Mouse (Mus musculus) right cerebral cortex, postnatal 25 days (tissue): ENCODE data around the gene Olfm2.

Experiments
- DNase-seq: peaks from one replicate; pipeline ENCODE4 v3.0.0; 2022

The Olfm2 gene

GRCm38 (mm10) chr9:20746017-20746660 is at the start of gene Olfm2:
TSS of gene Olfm2 (minus strand) at chr9:20746349.
- no peak for DNase-seq

- peak; percentile 34 for DNase-seq
These were observed 48.1 kb upstream of the Olfm2 start for GRCm38 (mm10) chr9:20794108-20794806.

GRCm38 (mm10) chr9:20790345-20790744 is 44.2 kb upstream of the Olfm2 start:
- DNase-seq: no peak

GRCm38 (mm10) chr9:20789651-20790050 is 43.5 kb upstream of the Olfm2 start:
- no peak for DNase-seq

GRCm38 (mm10) chr9:20787992-20788391 is 41.8 kb upstream of the Olfm2 start:
- DNase-seq: no peak

GRCm38 (mm10) chr9:20785055-20785454 is 38.9 kb upstream of the Olfm2 start:
- DNase-seq: no peak

- DNase-seq: no peak
These were observed 35.1 kb upstream of the Olfm2 start for GRCm38 (mm10) chr9:20781286-20781685.

- DNase-seq: no peak
These were observed 19.1 kb upstream of the Olfm2 start for GRCm38 (mm10) chr9:20765274-20765673.

- DNase-seq: no peak
These were observed 16.9 kb upstream of the Olfm2 start for GRCm38 (mm10) chr9:20763099-20763498.

- no peak for DNase-seq
These were observed 16.2 kb upstream of the Olfm2 start for GRCm38 (mm10) chr9:20762197-20762961.

- DNase-seq: no peak
These were observed 15.2 kb upstream of the Olfm2 start for GRCm38 (mm10) chr9:20761388-20761787.

- no peak for DNase-seq
These were observed 14.7 kb upstream of the Olfm2 start for GRCm38 (mm10) chr9:20760813-20761212.

- DNase-seq: no peak
These were observed 12.7 kb upstream of the Olfm2 start for GRCm38 (mm10) chr9:20758896-20759295.

GRCm38 (mm10) chr9:20758243-20758642 is 12.1 kb upstream of the Olfm2 start:
- DNase-seq: no peak

- no peak for DNase-seq
These were observed 11.2 kb upstream of the Olfm2 start for GRCm38 (mm10) chr9:20757087-20757955.

GRCm38 (mm10) chr9:20756081-20756700 is 10.0 kb upstream of the Olfm2 start:
- DNase-seq: no peak

- DNase-seq: no peak
These were observed 8.2 kb upstream of the Olfm2 start for GRCm38 (mm10) chr9:20754335-20754734.

- DNase-seq: no peak
These were observed 5.4 kb upstream of the Olfm2 start for GRCm38 (mm10) chr9:20751477-20752029.

GRCm38 (mm10) chr9:20749213-20749612 is 3.1 kb upstream of the Olfm2 start:
- no peak for DNase-seq

GRCm38 (mm10) chr9:20748540-20748939 is 2.4 kb upstream of the Olfm2 start:
- no peak for DNase-seq

GRCm38 (mm10) chr9:20747682-20748081 is 1.5 kb upstream of the Olfm2 start:
- no peak for DNase-seq
